Mouse (Mus musculus): ENCODE measurements around the gene Cpt1a. TPM values are rescaled to one million over a fixed set of nuclear protein-coding genes. Genes with fewer than 3 reads are reported as not detected.

Cpt1a gene
- polyA plus RNA-seq, 1 experiment from 2014 or later: 19.3 TPM

GRCm38 (mm10) chr19:3333247-3333646 is 11.1 kb downstream of the Cpt1a start:
- Histone ChIP-seq H3K27ac (replicated peaks) (no peak overlapping the region), H3K4me2 (no peak overlapping the region), H3K9ac (no peak overlapping the region), H3K36me3 (no peaks in the 10 kb centered on the region), H3K4me3 (no peak overlapping the region), H3K4me1 (replicated peaks) (peaks cover 29% of the 10 kb centered on the region), H3K9me3 (no peaks in the 10 kb centered on the region), H3K27me3 (peaks cover 11% of the 10 kb centered on the region; the same call in 1 of the 2 replicates)
- ATAC-seq (ENCODE audit: low read depth): no peak
- 63% methylated on average over 6 of the region's 6 CpGs for WGBS

GRCm38 (mm10) chr19:3333694-3334515 is 11.8 kb downstream of the Cpt1a start:
- H3K27ac ChIP-seq (replicated peaks): no peak overlapping the region
- 61% methylated on average over 17 of the region's 17 CpGs for WGBS
- ATAC-seq (ENCODE audit: low read depth): no peak

GRCm38 (mm10) chr19:3334550-3334949 is 12.4 kb downstream of the Cpt1a start:
- Histone ChIP-seq H3K27ac (replicated peaks) (no peak overlapping the region), H3K4me1 (replicated peaks) (peaks cover 29% of the 10 kb centered on the region), H3K4me3 (no peak overlapping the region), H3K9ac (no peak overlapping the region), H3K9me3 (no peaks in the 10 kb centered on the region), H3K27me3 (peaks cover 6% of the 10 kb centered on the region; the same call in 1 of the 2 replicates), H3K36me3 (no peaks in the 10 kb centered on the region), H3K4me2 (no peak overlapping the region)
- no peak for ATAC-seq (ENCODE audit: low read depth)
- WGBS: 83% methylated on average over 4 of the region's 4 CpGs

More at GRCm38 (mm10) chr19:3333694-3334515, 11.8 kb downstream of the Cpt1a start:
- peaks cover 29% of the 10 kb centered on the region for H3K4me1 ChIP-seq (replicated peaks)
- H3K9ac ChIP-seq: no peak overlapping the region
- no peak overlapping the region for H3K4me2 ChIP-seq
- no peak overlapping the region for H3K4me3 ChIP-seq
- H3K9me3 ChIP-seq: no peaks in the 10 kb centered on the region
- H3K36me3 ChIP-seq: no peaks in the 10 kb centered on the region
- peaks cover 6% of the 10 kb centered on the region; the same call in 1 of the 2 replicates for H3K27me3 ChIP-seq

- Histone ChIP-seq H3K36me3 (no peaks in the 10 kb centered on the region), H3K9ac (no peak overlapping the region), H3K27me3 (no peaks in the 10 kb centered on the region), H3K4me1 (replicated peaks) (peaks cover 29% of the 10 kb centered on the region), H3K4me3 (no peak overlapping the region), H3K4me2 (no peak overlapping the region), H3K9me3 (no peaks in the 10 kb centered on the region), H3K27ac (replicated peaks) (no peak overlapping the region)
- 72% methylated on average over 1 of the region's 1 CpGs for WGBS
- no peak for ATAC-seq (ENCODE audit: low read depth)
These were observed 13.8 kb downstream of the Cpt1a start for GRCm38 (mm10) chr19:3335917-3336316.

GRCm38 (mm10) chr19:3336485-3337255 is 14.5 kb downstream of the Cpt1a start:
- H3K9ac ChIP-seq: no peak overlapping the region
- H3K4me1 ChIP-seq (replicated peaks): peaks cover 29% of the 10 kb centered on the region
- no peaks in the 10 kb centered on the region for H3K36me3 ChIP-seq
- no peak overlapping the region for H3K4me3 ChIP-seq
- 70% methylated on average over 8 of the region's 8 CpGs for WGBS
- H3K27ac ChIP-seq (replicated peaks): no peak overlapping the region
- H3K9me3 ChIP-seq: no peaks in the 10 kb centered on the region
- no peak overlapping the region for H3K4me2 ChIP-seq
- no peaks in the 10 kb centered on the region for H3K27me3 ChIP-seq
- ATAC-seq (ENCODE audit: low read depth): no peak

GRCm38 (mm10) chr19:3339187-3339586 is 17.1 kb downstream of the Cpt1a start:
- no peak overlapping the region for H3K4me3 ChIP-seq
- H3K9me3 ChIP-seq: no peaks in the 10 kb centered on the region
- no peak for ATAC-seq (ENCODE audit: low read depth)
- no peaks in the 10 kb centered on the region for H3K27me3 ChIP-seq
- H3K27ac ChIP-seq (replicated peaks): no peak overlapping the region
- no peaks in the 10 kb centered on the region for H3K36me3 ChIP-seq
- H3K4me2 ChIP-seq: no peak overlapping the region
- peaks cover 16% of the 10 kb centered on the region for H3K4me1 ChIP-seq (replicated peaks)
- WGBS: 87% methylated on average over 8 of the region's 8 CpGs
- no peak overlapping the region for H3K9ac ChIP-seq

- H3K4me3 ChIP-seq: no peak overlapping the region
- H3K9ac ChIP-seq: no peak overlapping the region
- H3K4me2 ChIP-seq: no peak overlapping the region
- H3K36me3 ChIP-seq: no peaks in the 10 kb centered on the region
- no peaks in the 10 kb centered on the region for H3K27me3 ChIP-seq
- peaks cover 11% of the 10 kb centered on the region for H3K4me1 ChIP-seq (replicated peaks)
- H3K9me3 ChIP-seq: no peaks in the 10 kb centered on the region
- WGBS: 83% methylated on average over 3 of the region's 3 CpGs
- H3K27ac ChIP-seq (replicated peaks): no peak overlapping the region
- ATAC-seq (ENCODE audit: low read depth): no peak
These were observed 18.9 kb downstream of the Cpt1a start for GRCm38 (mm10) chr19:3341021-3341420.

GRCm38 (mm10) chr19:3343929-3344328 is 21.8 kb downstream of the Cpt1a start:
- Histone ChIP-seq H3K4me1 (replicated peaks) (peaks cover 3% of the 10 kb centered on the region; the same call in 1 of the 2 replicates), H3K36me3 (no peaks in the 10 kb centered on the region), H3K4me2 (no peak overlapping the region), H3K9ac (no peak overlapping the region), H3K27ac (replicated peaks) (no peak overlapping the region), H3K4me3 (no peak overlapping the region), H3K9me3 (no peaks in the 10 kb centered on the region), H3K27me3 (no peaks in the 10 kb centered on the region)
- ATAC-seq (ENCODE audit: low read depth): no peak
- WGBS: 73% methylated on average over 3 of the region's 3 CpGs

GRCm38 (mm10) chr19:3344636-3345544 is 22.8 kb downstream of the Cpt1a start:
- H3K4me2 ChIP-seq: no peak overlapping the region
- H3K9me3 ChIP-seq: no peaks in the 10 kb centered on the region
- 77% methylated on average over 8 of the region's 8 CpGs for WGBS

GRCm38 (mm10) chr19:3347784-3348183 is 25.6 kb downstream of the Cpt1a start:
- no peak overlapping the region for H3K9ac ChIP-seq
- peaks cover 3% of the 10 kb centered on the region; the same call in 1 of the 2 replicates for H3K4me1 ChIP-seq (replicated peaks)
- WGBS: 96% methylated on average over 1 of the region's 1 CpGs
- H3K27ac ChIP-seq (replicated peaks): no peak overlapping the region
- no peaks in the 10 kb centered on the region for H3K9me3 ChIP-seq
- no peak overlapping the region for H3K4me2 ChIP-seq
- no peak for ATAC-seq (ENCODE audit: low read depth)
- H3K36me3 ChIP-seq: no peaks in the 10 kb centered on the region
- H3K4me3 ChIP-seq: no peak overlapping the region
- H3K27me3 ChIP-seq: no peaks in the 10 kb centered on the region

More at GRCm38 (mm10) chr19:3344636-3345544, 22.8 kb downstream of the Cpt1a start:
- H3K27me3 ChIP-seq: no peaks in the 10 kb centered on the region
- no peaks in the 10 kb centered on the region for H3K36me3 ChIP-seq
- no peak for ATAC-seq (ENCODE audit: low read depth)
- H3K4me1 ChIP-seq (replicated peaks): peaks cover 3% of the 10 kb centered on the region; the same call in 1 of the 2 replicates
- H3K27ac ChIP-seq (replicated peaks): no peak overlapping the region
- H3K9ac ChIP-seq: no peak overlapping the region
- no peak overlapping the region for H3K4me3 ChIP-seq

- peak overlapping the region; percentile 19; the same call in 1 of the 2 replicates for H3K27ac ChIP-seq (replicated peaks)
- H3K27me3 ChIP-seq: no peaks in the 10 kb centered on the region
- no peaks in the 10 kb centered on the region for H3K9me3 ChIP-seq
- ATAC-seq (ENCODE audit: low read depth): no peak
- no peak overlapping the region for H3K4me2 ChIP-seq
- WGBS: 76% methylated on average over 7 of the region's 7 CpGs
- no peaks in the 10 kb centered on the region for H3K36me3 ChIP-seq
- H3K9ac ChIP-seq: no peak overlapping the region
- peaks cover 7% of the 10 kb centered on the region; the same call in 1 of the 2 replicates for H3K4me1 ChIP-seq (replicated peaks)
- no peak overlapping the region for H3K4me3 ChIP-seq
These were observed 31.4 kb downstream of the Cpt1a start for GRCm38 (mm10) chr19:3353415-3354111.
